Mouse (Mus musculus) myocyte (in vitro differentiated cells): ENCODE data around the gene Gm14124.

Experiments used
- CEBPB ChIP-seq: IDR thresholded peaks from 2 replicates; pipeline ENCODE4 v1.6.1; 2011; ENCODE audit warnings: mild to moderate bottlenecking, moderate library complexity; ENCODE audit not compliant: poor library complexity, insufficient read depth, severe bottlenecking
- E2F4 ChIP-seq: IDR thresholded peaks from one replicate; pipeline ENCODE4 v1.6.1; 2011; ENCODE audit warnings: mild to moderate bottlenecking, control low read depth, moderate library complexity; ENCODE audit not compliant: insufficient read depth
- MAX ChIP-seq: IDR thresholded peaks from one replicate; pipeline ENCODE4 v1.6.1; 2011; ENCODE audit warnings: low read depth, mild to moderate bottlenecking, control low read depth
- MYOD1 ChIP-seq, 3 experiments: IDR thresholded peaks; one replicate each; pipeline ENCODE4 v1.6.1; 2011; ENCODE audit warnings: control low read depth in 2 of 3, low read depth in 2 of 3, mild to moderate bottlenecking in 2 of 3, moderate library complexity in 1 of 3; ENCODE audit not compliant: insufficient read length in 2 of 3, control insufficient read depth in 1 of 3
- MYOG ChIP-seq, 3 experiments: IDR thresholded peaks; one replicate each; pipeline ENCODE4 v1.6.1; 2011; ENCODE audit warnings: control low read depth in 2 of 3, low read depth in 2 of 3, mild to moderate bottlenecking in 2 of 3; ENCODE audit not compliant: insufficient read length in 2 of 3, control insufficient read depth in 1 of 3, insufficient read depth in 1 of 3
- POLR2A ChIP-seq: IDR thresholded peaks from one replicate; pipeline ENCODE4 v1.6.1; 2011; ENCODE audit warnings: low read depth, mild to moderate bottlenecking, control low read depth, moderate library complexity; ENCODE audit not compliant: insufficient read length
- POLR2AphosphoS2 ChIP-seq: IDR thresholded peaks from one replicate; pipeline ENCODE4 v1.6.1; 2011; ENCODE audit warnings: low read depth, control low read depth; ENCODE audit not compliant: insufficient read length
- TCF12 ChIP-seq: IDR thresholded peaks from one replicate; pipeline ENCODE4 v1.6.1; 2011; ENCODE audit warnings: mild to moderate bottlenecking, control low read depth; ENCODE audit not compliant: poor library complexity, insufficient read depth, severe bottlenecking
- TCF3 ChIP-seq: IDR thresholded peaks from one replicate; pipeline ENCODE4 v1.6.1; 2011; ENCODE audit warnings: low read depth, control low read depth; ENCODE audit not compliant: insufficient read length
- USF1 ChIP-seq: IDR thresholded peaks from one replicate; pipeline ENCODE4 v1.6.1; 2011; ENCODE audit warnings: low read depth, mild to moderate bottlenecking, control low read depth, moderate library complexity

- TF ChIP-seq POLR2AphosphoS2 = no peak
- no peak for TF ChIP-seq MYOD1 (IDR thresholded peaks at IDR 0.05; ENCODE audit: control insufficient read depth in 1 of 3, insufficient read length in 2 of 3, low read depth in 2 of 3)
- no peak for TF ChIP-seq POLR2A
- no peak for TF ChIP-seq E2F4
- no peak for TF ChIP-seq MYOG (IDR thresholded peaks at IDR 0.05; ENCODE audit: control insufficient read depth in 1 of 3, insufficient read depth in 1 of 3, insufficient read length in 2 of 3, low read depth in 2 of 3)
- no peak for TF ChIP-seq MAX
- no peak for TF ChIP-seq TCF3
- no peak for TF ChIP-seq USF1
- TF ChIP-seq TCF12 = no peak
- no peak for TF ChIP-seq CEBPB
Observed at GRCm38 (mm10) chr2:150293669-150294068, 36.4 kb downstream of the Gm14124 start.
